Mouse (Mus musculus): ENCODE measurements around the gene Klhl21.

DNA sequence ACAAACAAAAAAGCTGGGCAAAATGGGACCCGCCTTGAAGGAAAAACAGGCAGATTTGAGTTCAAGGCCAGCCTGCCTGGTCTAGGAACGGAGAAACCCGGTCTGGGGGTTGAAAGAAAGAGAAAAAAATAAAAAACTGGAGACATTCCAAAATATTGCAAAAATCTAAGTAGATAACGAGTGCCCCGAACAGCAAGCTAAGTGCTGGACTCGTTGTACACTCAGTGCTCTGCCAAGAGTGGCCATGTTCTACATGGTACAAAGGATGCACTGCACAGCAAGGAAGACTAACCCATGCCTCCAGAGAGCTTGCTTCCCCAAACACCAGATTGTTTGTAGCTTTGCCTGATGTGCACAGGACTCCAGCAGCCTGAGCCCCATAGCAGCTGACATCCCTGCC, 15.6 kb upstream of the Klhl21 start:
- TF ChIP-seq CTCF (IDR thresholded peaks at IDR 0.05; ENCODE audit: low read depth, low read length) (no peak), POLR2A (IDR thresholded peaks at IDR 0.05; ENCODE audit: extremely low read depth, insufficient read depth, low read length) (no peak)

Measured in liver, adult 2 months (tissue).